Comparison of ENCODE assay signal across 18 mouse cellular contexts in genomic region chr2:154584931-154585601, GRCm38 (mm10). TPM values are rescaled to one million over a fixed set of nuclear protein-coding genes. Genes with fewer than 3 reads are reported as not detected.
DNase-seq lines count a peak whose midpoint lies in the region; ATAC-seq and TF ChIP-seq lines count a peak whose summit lies in the region.
"Had no signal": no experiment of that assay in that cellular context is flagged by ENCODE, and none has a peak within 500 bp of the region (broad histone marks: within the 10 kb centered on the region; RNA-seq: fewer than 3 reads in every experiment).

No protein-coding gene starts in this region.

- H3K9ac ChIP-seq in hindbrain, embryonic 12.5 days: no peak overlapping the region
- H3K9ac ChIP-seq: liver, embryonic 15.5 days; neural tube, embryonic 12.5 days had no signal

- peaks cover 21% of the 10 kb centered on the region for H3K4me1 ChIP-seq in hindbrain, embryonic 12.5 days

- DNase-seq in layer of hippocampus, adult 2 months (ENCODE audit: low spot score in 2 of 2): no peak
- DNase-seq in layer of hippocampus, postnatal 14 days (ENCODE audit: low spot score in 2 of 2): no peak
- peak; percentile 56 for DNase-seq in adipocyte (ENCODE audit: low spot score)
- peak; percentile 63 to 64 for DNase-seq in cerebellum, postnatal 25 days
- no peak for DNase-seq in B cell, adult 2 months
- DNase-seq: adrenal gland, postnatal 14 days; gastrocnemius, postnatal 10 days; heart, postnatal 10 days; kidney, adult 11 months; thymus, adult 2 months had no signal

- TF ChIP-seq CTCF in layer of hippocampus, adult 2 months (conservative IDR thresholded peaks at IDR 0.05): no peak

- WGBS in hindbrain, embryonic 12.5 days: 68% methylated on average over 17 of the region's 17 CpGs

- no peak overlapping the region for H3K4me2 ChIP-seq in hindbrain, embryonic 12.5 days (replicated peaks)
- H3K4me2 ChIP-seq: liver, embryonic 15.5 days; neural tube, embryonic 12.5 days had no signal

- H3K27me3 ChIP-seq in hindbrain, embryonic 12.5 days: no peaks in the 10 kb centered on the region
- H3K27me3 ChIP-seq: liver, embryonic 15.5 days had no signal

- no peaks in the 10 kb centered on the region for H3K9me3 ChIP-seq in hindbrain, embryonic 12.5 days (replicated peaks)
- H3K9me3 ChIP-seq: liver, embryonic 15.5 days; neural tube, embryonic 12.5 days had no signal

- peak overlapping the region; percentile 43; the same call in 1 of the 2 replicates for H3K27ac ChIP-seq in layer of hippocampus, adult 2 months
- H3K27ac ChIP-seq in hindbrain, embryonic 12.5 days: peak overlapping the region; percentile 58; the same call in 1 of the 2 replicates
- H3K27ac ChIP-seq: neural tube, embryonic 12.5 days had no signal

- ATAC-seq in hindbrain, embryonic 12.5 days (ENCODE audit: low FRiP score): no peak
- no peak for ATAC-seq in granulocyte monocyte progenitor cell, adult 5-6 weeks (replicated peaks; ENCODE audit: poor library complexity, severe bottlenecking)

- no peak overlapping the region for H3K4me3 ChIP-seq in layer of hippocampus, adult 2 months
- H3K4me3 ChIP-seq in hindbrain, embryonic 12.5 days: no peak overlapping the region
- H3K4me3 ChIP-seq: erythroblast, embryonic 14.5 days; liver, embryonic 15.5 days; neural tube, embryonic 12.5 days had no signal

- H3K36me3 ChIP-seq in hindbrain, embryonic 12.5 days: no peaks in the 10 kb centered on the region; the same call in 1 of the 2 replicates

RNA-seq across cellular contexts. Expression of gene E2f1, which starts 15.4 kb away (rescaled TPM):
- 1 to 10 TPM; 5.4 to 5.7 TPM for total RNA-seq in layer of hippocampus, adult 2 months (2021)
- 1 to 10 TPM; 7.1 to 8.0 TPM for total RNA-seq in layer of hippocampus, postnatal 14 days (2021)
- polyA plus RNA-seq in hindbrain, embryonic 12.5 days (2016; fragmentation: Nextera tagmentation; extraction: Ambion mirVana): 25.0 and 30.7 TPM in 2 replicates
- total RNA-seq in granulocyte monocyte progenitor cell, adult 5-6 weeks (2014; fragmentation: Nextera tagmentation): 32.0 and 45.2 TPM in 2 replicates
- total RNA-seq in granulocyte monocyte progenitor cell, adult 5-6 weeks (2017): 7.5 and 9.9 TPM in 2 replicates

RNA-seq across cellular contexts. Expression of gene Pxmp4, which starts 18.4 kb away (rescaled TPM):
- total RNA-seq in layer of hippocampus, adult 2 months (2021): 10 to 100 TPM; 10.7 to 13.7 TPM
- total RNA-seq in layer of hippocampus, postnatal 14 days (2021): 10 to 100 TPM; 17.2 to 19.8 TPM
- polyA plus RNA-seq in hindbrain, embryonic 12.5 days (2016; fragmentation: Nextera tagmentation; extraction: Ambion mirVana): 14.1 and 14.3 TPM in 2 replicates
- total RNA-seq in granulocyte monocyte progenitor cell, adult 5-6 weeks (2014; fragmentation: Nextera tagmentation): 8.4 and 15.5 TPM in 2 replicates
- total RNA-seq in granulocyte monocyte progenitor cell, adult 5-6 weeks (2017): 11.5 and 15.2 TPM in 2 replicates

RNA-seq across cellular contexts. Expression of gene Necab3, which starts 26.4 kb away (rescaled TPM):
- total RNA-seq in layer of hippocampus, adult 2 months (2021): 10 to 100 TPM; 30.0 to 34.9 TPM
- total RNA-seq in layer of hippocampus, postnatal 14 days (2021): 10 to 100 TPM; 27.7 to 28.0 TPM
- 11.6 and 12.3 TPM in 2 replicates for polyA plus RNA-seq in hindbrain, embryonic 12.5 days (2016; fragmentation: Nextera tagmentation; extraction: Ambion mirVana)
- total RNA-seq in granulocyte monocyte progenitor cell, adult 5-6 weeks (2014; fragmentation: Nextera tagmentation): 1.8 and 7.0 TPM in 2 replicates
- total RNA-seq in granulocyte monocyte progenitor cell, adult 5-6 weeks (2017): 2.4 TPM in 1 of 2 replicates, not detected in the other

RNA-seq across cellular contexts. Expression of gene Zfp341, which starts 28.0 kb away (rescaled TPM):
- 10 to 100 TPM in 1 of 2 experiments, 1 to 10 TPM in 1; 9.1 to 10.8 TPM for total RNA-seq in layer of hippocampus, adult 2 months (2021)
- 10 to 100 TPM in 1 of 2 experiments, 1 to 10 TPM in 1; 9.8 to 11.3 TPM for total RNA-seq in layer of hippocampus, postnatal 14 days (2021)
- 1.1 and 1.3 TPM in 2 replicates for polyA plus RNA-seq in hindbrain, embryonic 12.5 days (2016; fragmentation: Nextera tagmentation; extraction: Ambion mirVana)
- 1.2 and 1.7 TPM in 2 replicates for total RNA-seq in granulocyte monocyte progenitor cell, adult 5-6 weeks (2014; fragmentation: Nextera tagmentation)
- 0.77 and 1.3 TPM in 2 replicates for total RNA-seq in granulocyte monocyte progenitor cell, adult 5-6 weeks (2017)

RNA-seq across cellular contexts. Expression of gene 4930519P11Rik, which starts 28.2 kb away (rescaled TPM):
- not detected for total RNA-seq in layer of hippocampus, adult 2 months (2021)
- not detected for total RNA-seq in layer of hippocampus, postnatal 14 days (2021)
- polyA plus RNA-seq in hindbrain, embryonic 12.5 days (2016; fragmentation: Nextera tagmentation; extraction: Ambion mirVana): not detected in 2 replicates
- not detected in 2 replicates for total RNA-seq in granulocyte monocyte progenitor cell, adult 5-6 weeks (2014; fragmentation: Nextera tagmentation)
- total RNA-seq in granulocyte monocyte progenitor cell, adult 5-6 weeks (2017): 0.52 TPM in 1 of 2 replicates, not detected in the other
- total RNA-seq: adrenal gland, postnatal 14 days; gastrocnemius, postnatal 10 days; heart, postnatal 10 days; left cerebral cortex, postnatal 14 days; megakaryocyte, adult 5-6 weeks had no signal
- polyA plus RNA-seq: large intestine, adult 2 months; liver, embryonic 15.5 days had no signal

Comparison
In these comparisons a context has a peak if more than half of its experiments do, and no peak if none do; other contexts are left out.
1. DNase-seq: peak in adipocyte (single experiment) and cerebellum, postnatal 25 days (2 of 2); none in layer of hippocampus, adult 2 months (0 of 2), layer of hippocampus, postnatal 14 days (0 of 2) and B cell, adult 2 months (0 of 2).